Mouse (Mus musculus): ENCODE measurements at regions not wholly inside any gene's neighbourhood (a gene's known extent, or its start where the extent isn't known, plus 50 kb on each side); places are given as distances from the start of the nearest gene placed in this dataset.

GRCm38 (mm10) chr2:78053910-78054309, 107.7 kb upstream of the Cwc22 start:
- TF ChIP-seq CTCF (IDR thresholded peaks at IDR 0.05 in 2 of 3, conservative IDR thresholded peaks at IDR 0.05 in 1 of 3; ENCODE audit: control insufficient read depth in 1 of 3, insufficient read depth in 1 of 3, low read depth in 2 of 3, low read length in 3 of 3, poor library complexity in 1 of 3, severe bottlenecking in 1 of 3) (no peak), MAX (IDR thresholded peaks at IDR 0.05; ENCODE audit: low read length) (no peak), GATA1 (IDR thresholded peaks at IDR 0.05; ENCODE audit: low read depth, low read length) (no peak), ELF1 (IDR thresholded peaks at IDR 0.05; ENCODE audit: low read depth, low read length) (no peak), NELFE (IDR thresholded peaks at IDR 0.05; ENCODE audit: low read depth, low read length) (no peak), MAFK (IDR thresholded peaks at IDR 0.05; ENCODE audit: borderline replicate concordance, low read depth, low read length) (no peak)
